Mouse (Mus musculus) liver, adult 2 months (tissue): ENCODE results near the gene Tespa1.

ENCODE experiments used
- CTCF ChIP-seq: fragments of 200-500 bp; IDR thresholded peaks from 2 replicates; pipeline ENCODE4 v1.5.1; 2011; ENCODE audit warnings: low read depth, low read length, control low read depth
- POLR2A ChIP-seq: fragments of 200-500 bp; IDR thresholded peaks from 2 replicates; pipeline ENCODE4 v1.6.1; 2011; ENCODE audit warnings: low read length, control low read depth; ENCODE audit not compliant: insufficient read depth; ENCODE audit errors: extremely low read depth

GRCm38 (mm10) chr10:130320715-130321114 lies 2.0 kb upstream of the Tespa1 start:
- TF ChIP-seq CTCF (no peak), POLR2A (no peak)
